Mouse (Mus musculus) liver (tissue): Measurements from ENCODE around the gene Setd3.

Experiments
- DNase-seq: peaks from one replicate; pipeline ENCODE4 v3.0.0-alpha.2; 2020; ENCODE audit warnings: mixed read lengths

Gene Setd3

DNA sequence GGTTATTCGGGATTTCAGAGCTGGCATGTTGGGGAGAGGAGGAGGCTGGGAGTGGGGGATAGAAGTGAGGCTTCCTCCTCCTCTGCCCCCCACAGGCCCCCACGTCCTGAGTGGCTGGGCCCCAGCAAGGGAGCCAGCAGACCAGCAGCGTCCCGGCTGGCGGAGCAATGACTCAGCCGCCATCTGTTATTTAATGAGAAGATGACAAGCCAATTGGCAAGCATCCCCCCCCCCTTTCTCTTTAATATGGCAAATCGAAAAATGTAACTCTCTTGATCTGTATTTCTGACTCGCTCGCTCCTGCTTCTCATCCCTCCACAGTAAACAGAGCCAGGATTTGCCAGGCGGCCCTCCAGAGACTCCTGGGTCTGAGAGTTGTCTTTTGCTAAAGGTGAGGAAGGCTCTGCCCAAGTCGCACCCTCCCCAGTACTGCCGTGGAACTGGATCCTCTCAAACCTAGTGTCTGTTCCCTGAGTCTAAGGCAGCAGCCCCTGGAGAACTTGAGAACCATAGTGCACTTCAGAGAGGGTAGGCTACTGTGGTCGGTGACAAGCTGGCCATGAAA is 111.2 kb downstream of the Setd3 start:
- no peak for DNase-seq

DNA sequence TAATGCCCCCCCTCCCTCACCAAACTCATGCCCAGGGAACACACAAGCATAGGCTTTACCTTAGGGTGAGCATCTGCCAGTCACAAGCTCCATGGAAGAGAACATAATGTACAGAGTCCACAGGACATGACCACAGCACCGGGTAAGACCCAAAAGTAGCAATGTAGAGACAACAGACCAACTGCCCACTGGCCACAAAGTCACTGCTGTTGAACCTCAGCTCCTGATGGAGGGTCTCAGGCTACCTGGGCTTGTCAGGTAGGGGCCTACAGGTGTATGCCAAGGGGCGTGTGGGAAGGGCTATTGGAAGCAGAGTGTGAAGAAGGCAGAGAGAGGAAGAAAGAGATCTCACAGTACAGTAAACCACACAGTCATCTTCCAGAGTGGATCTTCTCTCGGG is 111.9 kb downstream of the Setd3 start:
- DNase-seq: no peak

DNA sequence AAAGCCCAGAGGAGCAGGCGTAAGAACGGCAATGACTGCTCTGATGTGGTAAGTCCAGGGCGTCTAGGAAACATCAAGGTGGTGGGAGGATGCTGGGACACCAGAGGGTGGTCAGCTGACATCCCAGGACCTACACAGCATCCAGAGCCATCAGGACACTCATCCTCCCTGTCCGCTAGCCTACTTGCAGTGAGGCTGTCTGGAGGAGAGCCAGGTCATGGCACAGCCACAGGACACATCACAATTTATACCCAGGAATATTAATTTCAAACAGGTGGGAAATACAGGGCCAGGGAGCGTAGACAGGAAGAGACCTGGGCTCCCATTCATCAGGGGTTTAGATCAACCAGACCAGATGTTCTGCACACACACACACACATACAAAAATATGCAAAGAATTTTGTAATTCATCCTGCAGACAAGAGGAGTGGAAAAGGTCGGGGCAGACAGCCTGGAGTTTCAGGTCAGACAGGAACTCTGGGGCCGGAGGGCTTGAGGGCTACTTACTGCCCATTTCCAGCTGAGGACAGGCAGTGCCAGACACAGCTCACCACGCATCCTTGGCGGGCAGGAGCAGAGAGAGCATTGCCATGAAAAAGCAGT is 114.6 kb downstream of the Setd3 start:
- DNase-seq: no peak

DNA sequence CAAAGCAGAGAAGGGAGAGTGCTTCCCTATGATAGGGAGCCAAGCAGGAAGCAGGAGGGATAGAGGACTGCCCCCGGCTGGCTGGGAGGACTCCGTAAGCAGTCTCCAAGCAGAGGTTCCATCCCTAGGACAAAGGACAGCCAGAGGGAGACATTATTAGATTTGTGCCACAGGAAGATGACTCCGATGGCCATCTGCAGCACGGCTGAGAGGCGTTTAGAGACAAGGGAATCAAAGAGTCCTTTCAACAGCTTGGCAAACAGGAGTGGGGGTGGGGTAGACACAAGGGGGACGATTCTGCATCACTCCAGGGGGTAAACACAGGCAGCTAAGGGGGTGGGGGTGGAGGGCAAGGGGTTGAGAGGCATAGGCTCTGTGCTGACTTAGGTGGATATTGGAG is 115.1 kb downstream of the Setd3 start:
- no peak for DNase-seq

DNA sequence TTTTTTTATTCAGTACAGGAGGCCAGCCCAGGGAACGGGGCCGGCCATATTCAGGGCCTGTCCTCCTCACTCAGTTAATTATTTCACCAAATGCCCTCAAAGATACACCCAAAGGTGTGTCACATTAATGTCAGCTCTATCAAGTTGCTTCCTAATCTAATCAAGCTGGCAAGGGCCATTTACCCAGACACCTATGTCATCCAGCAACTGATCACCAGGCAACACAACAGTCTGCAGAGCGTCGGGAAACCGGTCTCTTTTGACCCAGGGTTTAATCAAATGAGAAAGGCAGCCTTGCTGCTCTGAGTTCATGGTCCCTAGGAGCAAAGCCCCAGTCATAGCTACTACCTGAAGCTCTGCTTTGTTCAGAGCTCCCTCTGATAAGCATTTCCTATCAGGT is 117.0 kb downstream of the Setd3 start:
- DNase-seq: no peak

DNA sequence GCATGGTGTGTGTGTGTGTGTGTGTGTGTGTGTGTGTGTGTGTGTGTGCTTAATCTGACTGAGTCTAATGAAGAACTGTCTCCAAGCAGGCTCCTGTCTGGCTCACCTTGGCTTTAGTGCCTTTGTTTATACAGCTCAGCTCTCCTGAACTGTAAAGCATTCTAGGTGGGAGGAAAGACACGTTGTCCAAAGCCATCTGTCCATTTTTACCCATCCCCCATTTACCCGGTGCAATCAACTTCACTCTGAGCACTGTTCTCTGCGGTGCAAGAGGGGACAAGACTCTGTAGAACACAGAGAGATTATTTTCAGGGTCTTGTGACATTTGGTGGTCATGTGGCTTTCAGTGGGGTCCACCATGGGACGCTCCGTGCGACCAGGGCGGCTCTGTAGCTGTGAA is 117.5 kb downstream of the Setd3 start:
- DNase-seq: no peak
